Mouse (Mus musculus) liver, embryonic 13.5 days (tissue): Measurements from ENCODE around the gene Rpl3. TPM values are rescaled to one million over a fixed set of nuclear protein-coding genes. Genes with fewer than 3 reads are reported as not detected.

Source experiments
- ATAC-seq: fragments of 200-750 bp; cut with Nextera tagmentation; 2 replicates; pipeline ENCODE4 v1.8.0; 2017; ENCODE audit warnings: low read depth, mild to moderate bottlenecking, moderate number of reproducible peaks, moderate library complexity
- DNase-seq: peaks from one replicate; pipeline ENCODE4 v3.0.0; 2022
- H3K27ac ChIP-seq: fragments of 300-500 bp; sonication (generic); 2 replicates; pipeline ENCODE4 v1.5.1; 2015; ENCODE audit warnings: moderate library complexity, mild to moderate bottlenecking, inconsistent platforms
- H3K27me3 ChIP-seq: fragments of 300-500 bp; sonication (generic); 2 replicates; pipeline ENCODE4 v1.6.1; 2015; ENCODE audit warnings: mild to moderate bottlenecking, inconsistent platforms
- H3K36me3 ChIP-seq: fragments of 300-500 bp; sonication (generic); 2 replicates; pipeline ENCODE4 v1.6.1; 2015; ENCODE audit warnings: mild to moderate bottlenecking, inconsistent platforms
- H3K4me1 ChIP-seq: fragments of 300-500 bp; sonication (generic); replicated peaks from 2 replicates; pipeline ENCODE4 v1.6.1; 2015; ENCODE audit warnings: inconsistent platforms
- H3K4me2 ChIP-seq: fragments of 300-500 bp; sonication (generic); 2 replicates; pipeline ENCODE4 v1.6.1; 2015; ENCODE audit warnings: inconsistent platforms, mild to moderate bottlenecking, moderate library complexity
- H3K4me3 ChIP-seq: fragments of 300-500 bp; sonication (generic); replicated peaks from 2 replicates; pipeline ENCODE4 v1.5.1; 2015; ENCODE audit warnings: mild to moderate bottlenecking, inconsistent platforms
- H3K9ac ChIP-seq: fragments of 300-500 bp; sonication (generic); 2 replicates; pipeline ENCODE4 v1.6.1; 2015; ENCODE audit warnings: mild to moderate bottlenecking, inconsistent platforms
- H3K9me3 ChIP-seq: fragments of 300-500 bp; sonication (generic); replicated peaks from 2 replicates; pipeline ENCODE4 v1.6.1; 2016; ENCODE audit warnings: inconsistent platforms
- WGBS: fragments of 180-500 bp; shearing (Covaris S2); methylation state at CpG from one replicate; pipeline ENCODE4 v1.1.7; 2015; ENCODE audit not compliant: insufficient replicate concordance; 5-methylcytosine and 5-hydroxymethylcytosine counted together
- polyA plus RNA-seq: library from polyadenylated mRNA; unstranded; fragments of >200 nt; fragmentation: Nextera tagmentation; extraction: Ambion mirVana; gene quantifications from 2 replicates; pipeline ENCODE4 v1.2.1, GENCODE M21; 2015

The Rpl3 gene
- polyA plus RNA-seq, 1 experiment from 2014 or later: 807 TPM

DNA sequence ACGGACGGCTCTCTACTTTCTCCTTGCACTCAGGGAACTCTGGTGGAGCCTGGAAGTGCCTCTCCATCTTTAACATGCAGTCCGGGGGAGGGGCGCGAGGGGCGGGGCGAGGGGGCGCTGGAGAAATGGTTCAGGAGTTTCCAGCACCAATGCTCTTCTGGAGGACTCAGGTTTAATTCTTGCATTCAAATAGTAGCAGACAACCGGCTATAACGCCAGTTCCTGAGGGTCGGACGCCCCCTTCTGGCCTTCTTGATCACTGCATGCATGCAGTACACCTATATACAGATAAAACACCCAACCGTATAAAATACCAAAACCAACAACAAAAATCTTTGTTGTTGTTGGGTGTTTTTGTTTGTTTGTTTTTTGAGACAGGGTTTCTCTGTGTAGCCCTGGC lies 26.3 kb downstream of the Rpl3 start:
- whole genome bisulfite sequencing: 19% methylated on average over 13 of the region's 13 CpGs

GRCm38 (mm10) chr15:80064965-80065364 lies 26.7 kb downstream of the Rpl3 start:
- H3K4me2 ChIP-seq: no peak overlapping the region
- ATAC-seq (no peak), DNase-seq (no peak)
- H3K27me3 ChIP-seq: peaks cover 10% of the 10 kb centered on the region
- no peaks in the 10 kb centered on the region for H3K36me3 ChIP-seq
- H3K27ac ChIP-seq: no peak overlapping the region
- WGBS: 81% methylated on average over 5 of the region's 5 CpGs
- no peak overlapping the region for H3K4me3 ChIP-seq
- no peaks in the 10 kb centered on the region for H3K4me1 ChIP-seq
- no peak overlapping the region for H3K9ac ChIP-seq
- H3K9me3 ChIP-seq: no peaks in the 10 kb centered on the region; the same call in 1 of the 2 replicates

More for the DNA sequence above, 26.3 kb downstream of the Rpl3 start:
- Histone ChIP-seq H3K9me3 (no peaks in the 10 kb centered on the region; the same call in 1 of the 2 replicates), H3K9ac (no peak overlapping the region), H3K27me3 (peaks cover 10% of the 10 kb centered on the region), H3K4me2 (no peak overlapping the region), H3K4me1 (no peaks in the 10 kb centered on the region), H3K36me3 (no peaks in the 10 kb centered on the region), H3K4me3 (no peak overlapping the region), H3K27ac (no peak overlapping the region)
- no peak for DNase-seq
- no peak for ATAC-seq

GRCm38 (mm10) chr15:80062821-80063220 lies 28.8 kb downstream of the Rpl3 start:
- no peak for DNase-seq
- no peak overlapping the region for H3K27ac ChIP-seq
- no peaks in the 10 kb centered on the region; the same call in 1 of the 2 replicates for H3K9me3 ChIP-seq
- no peak overlapping the region for H3K4me3 ChIP-seq
- H3K27me3 ChIP-seq: peaks cover 10% of the 10 kb centered on the region
- no peaks in the 10 kb centered on the region for H3K4me1 ChIP-seq
- H3K9ac ChIP-seq: no peak overlapping the region
- no peaks in the 10 kb centered on the region for H3K36me3 ChIP-seq
- no peak for ATAC-seq
- WGBS: 54% methylated on average over 5 of the region's 5 CpGs
- no peak overlapping the region for H3K4me2 ChIP-seq

- H3K9ac ChIP-seq: no peak overlapping the region
- no peak overlapping the region for H3K27ac ChIP-seq
- no peaks in the 10 kb centered on the region for H3K4me1 ChIP-seq
- H3K27me3 ChIP-seq: peaks cover 10% of the 10 kb centered on the region
- no peak overlapping the region for H3K4me3 ChIP-seq
- H3K36me3 ChIP-seq: no peaks in the 10 kb centered on the region
- DNase-seq: no peak
- 71% methylated on average over 8 of the region's 9 CpGs for WGBS
- H3K9me3 ChIP-seq: no peaks in the 10 kb centered on the region; the same call in 1 of the 2 replicates
- no peak for ATAC-seq
- no peak overlapping the region for H3K4me2 ChIP-seq
These were observed 29.3 kb downstream of the Rpl3 start for GRCm38 (mm10) chr15:80062339-80062738.

DNA sequence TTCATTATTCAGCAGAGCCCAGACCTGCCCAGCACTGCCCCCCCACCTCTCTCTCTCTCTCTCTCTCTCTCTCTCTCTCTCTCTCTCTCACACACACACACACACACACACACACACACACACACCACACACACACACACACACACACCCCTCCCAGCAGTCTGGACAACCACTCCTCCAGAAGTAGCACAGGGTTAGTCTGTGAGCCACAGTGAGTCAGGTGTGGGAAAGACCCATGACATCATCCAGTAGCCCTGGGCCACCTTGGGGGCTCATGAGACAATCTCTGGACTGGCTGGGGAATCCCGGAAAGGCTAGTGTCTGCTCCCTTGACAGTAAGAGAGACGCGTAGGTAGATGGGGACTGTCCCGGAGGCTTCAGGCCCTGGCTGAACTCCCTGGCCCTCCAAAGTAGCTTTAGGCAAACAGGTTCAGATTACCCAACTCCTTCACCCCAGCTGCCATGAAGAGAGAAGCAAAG lies 30.6 kb downstream of the Rpl3 start:
- no peak overlapping the region for H3K9ac ChIP-seq
- H3K27me3 ChIP-seq: peaks cover 5% of the 10 kb centered on the region; the same call in 1 of the 2 replicates

DNA sequence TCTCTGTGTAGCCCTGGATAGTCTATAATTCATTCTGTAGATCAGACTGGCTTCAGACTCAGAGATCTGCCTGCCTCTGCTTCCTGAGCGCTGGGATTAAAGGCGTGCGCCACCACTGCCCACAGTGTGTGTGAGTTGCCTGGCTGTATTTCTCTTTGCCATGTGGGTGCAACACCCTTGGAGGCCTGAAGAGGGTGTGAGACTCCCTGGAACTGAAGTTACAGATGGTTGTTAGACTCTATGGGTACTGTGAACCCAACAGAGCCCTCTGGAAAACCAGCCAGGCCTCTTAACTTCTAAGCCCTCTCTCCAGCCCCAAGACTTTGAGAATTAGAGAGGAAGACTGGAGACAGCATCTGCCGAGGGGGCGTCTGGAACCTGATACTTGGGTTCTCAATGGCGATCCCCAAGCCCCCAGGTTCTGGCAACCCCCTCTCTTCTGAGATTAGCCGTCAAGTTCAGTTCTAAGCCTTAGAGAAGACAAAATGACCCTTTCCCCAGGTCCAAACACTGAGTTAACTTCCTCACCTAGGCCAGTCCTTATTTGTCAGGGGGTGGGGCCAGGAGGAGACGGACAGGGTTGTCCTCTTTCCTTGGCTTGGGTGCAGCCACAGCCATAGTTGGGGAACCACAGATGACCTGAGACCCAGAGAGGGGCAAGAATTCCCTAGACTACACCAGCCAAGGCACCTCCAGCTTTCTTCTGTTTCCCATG lies 31.2 kb downstream of the Rpl3 start:
- H3K9ac ChIP-seq: no peak overlapping the region
- H3K27ac ChIP-seq: no peak overlapping the region
- no peak overlapping the region for H3K4me3 ChIP-seq
- WGBS: 79% methylated on average over 8 of the region's 8 CpGs
- H3K36me3 ChIP-seq: no peaks in the 10 kb centered on the region
- ATAC-seq: no peak
- no peaks in the 10 kb centered on the region; the same call in 1 of the 2 replicates for H3K9me3 ChIP-seq
- H3K4me1 ChIP-seq: no peaks in the 10 kb centered on the region
- H3K4me2 ChIP-seq: no peak overlapping the region
- peaks cover 5% of the 10 kb centered on the region; the same call in 1 of the 2 replicates for H3K27me3 ChIP-seq
- no peak for DNase-seq

More for the DNA sequence above, 30.6 kb downstream of the Rpl3 start:
- no peak overlapping the region for H3K4me3 ChIP-seq
- 78% methylated on average over 4 of the region's 4 CpGs for WGBS
- ATAC-seq: no peak
- no peak overlapping the region for H3K27ac ChIP-seq
- H3K4me2 ChIP-seq: no peak overlapping the region
- DNase-seq: no peak
- H3K4me1 ChIP-seq: no peaks in the 10 kb centered on the region
- H3K36me3 ChIP-seq: no peaks in the 10 kb centered on the region
- H3K9me3 ChIP-seq: no peaks in the 10 kb centered on the region; the same call in 1 of the 2 replicates

- H3K27me3 ChIP-seq: peaks cover 5% of the 10 kb centered on the region; the same call in 1 of the 2 replicates
- H3K9ac ChIP-seq: no peak overlapping the region
- H3K4me1 ChIP-seq: peaks cover 2% of the 10 kb centered on the region; the same call in 1 of the 2 replicates
- 0 out of 2 replicates have a peak overlapping the region, but pooled peaks have one; percentile 18 for H3K4me2 ChIP-seq
- H3K9me3 ChIP-seq: no peaks in the 10 kb centered on the region; the same call in 1 of the 2 replicates
- ATAC-seq (peak; percentile 59), DNase-seq (no peak)
- peak overlapping the region; percentile 25; the same call in 1 of the 2 replicates for H3K27ac ChIP-seq
- H3K36me3 ChIP-seq: no peaks in the 10 kb centered on the region
- no peak overlapping the region for H3K4me3 ChIP-seq
- 69% methylated on average over 7 of the region's 7 CpGs for WGBS
These were observed 32.1 kb downstream of the Rpl3 start for GRCm38 (mm10) chr15:80059606-80060005.

GRCm38 (mm10) chr15:80058151-80058550 lies 33.5 kb downstream of the Rpl3 start:
- Histone ChIP-seq H3K27ac (no peak overlapping the region), H3K36me3 (no peaks in the 10 kb centered on the region), H3K4me3 (no peak overlapping the region), H3K4me1 (peaks cover 14% of the 10 kb centered on the region), H3K9ac (no peak overlapping the region), H3K4me2 (no peak overlapping the region), H3K9me3 (peaks cover 2% of the 10 kb centered on the region; the same call in 1 of the 2 replicates), H3K27me3 (no peaks in the 10 kb centered on the region)
- WGBS: 68% methylated on average over 7 of the region's 7 CpGs
- DNase-seq (no peak), ATAC-seq (no peak)

GRCm38 (mm10) chr15:80054034-80054710 lies 37.5 kb downstream of the Rpl3 start:
- H3K4me2 ChIP-seq: no peak overlapping the region
- H3K4me3 ChIP-seq: no peak overlapping the region
- H3K9me3 ChIP-seq: 0 out of 2 replicates have a peak, but pooled peaks cover 4% of the 10 kb centered on the region
- peak; percentile 68 for ATAC-seq
- DNase-seq: no peak
- 51% methylated on average over 7 of the region's 7 CpGs for WGBS
- peaks cover 20% of the 10 kb centered on the region for H3K4me1 ChIP-seq
- H3K27me3 ChIP-seq: no peaks in the 10 kb centered on the region; the same call in 1 of the 2 replicates
- no peak overlapping the region for H3K27ac ChIP-seq
- H3K36me3 ChIP-seq: no peaks in the 10 kb centered on the region
- no peak overlapping the region for H3K9ac ChIP-seq

GRCm38 (mm10) chr15:80053381-80054033 lies 38.2 kb downstream of the Rpl3 start:
- H3K27ac ChIP-seq: no peak overlapping the region
- H3K36me3 ChIP-seq: no peaks in the 10 kb centered on the region
- H3K9ac ChIP-seq: no peak overlapping the region
- no peak overlapping the region for H3K4me3 ChIP-seq
- ATAC-seq (no peak), DNase-seq (no peak)
- no peaks in the 10 kb centered on the region; the same call in 1 of the 2 replicates for H3K27me3 ChIP-seq
- H3K9me3 ChIP-seq: 0 out of 2 replicates have a peak, but pooled peaks cover 4% of the 10 kb centered on the region
- 68% methylated on average over 8 of the region's 8 CpGs for WGBS
- H3K4me2 ChIP-seq: no peak overlapping the region
- peaks cover 26% of the 10 kb centered on the region for H3K4me1 ChIP-seq

- WGBS: 47% methylated on average over 9 of the region's 9 CpGs
- no peak overlapping the region for H3K27ac ChIP-seq
- peaks cover 42% of the 10 kb centered on the region for H3K4me1 ChIP-seq
- H3K27me3 ChIP-seq: peaks cover 5% of the 10 kb centered on the region; the same call in 1 of the 2 replicates
- H3K4me3 ChIP-seq: no peak overlapping the region
- ATAC-seq (no peak), DNase-seq (no peak)
- no peaks in the 10 kb centered on the region for H3K36me3 ChIP-seq
- no peak overlapping the region for H3K9ac ChIP-seq
- H3K9me3 ChIP-seq: 0 out of 2 replicates have a peak, but pooled peaks cover 4% of the 10 kb centered on the region
- no peak overlapping the region for H3K4me2 ChIP-seq
These were observed 39.9 kb downstream of the Rpl3 start for GRCm38 (mm10) chr15:80051782-80052181.
